Mouse (Mus musculus): Measurements from ENCODE around the gene Dcn. TPM values are rescaled to one million over a fixed set of nuclear protein-coding genes. Genes with fewer than 3 reads are reported as not detected.

The Dcn gene
- total RNA-seq (2022) = 100 to 1,000 TPM; 137 to 325 (median 228) TPM

DNA sequence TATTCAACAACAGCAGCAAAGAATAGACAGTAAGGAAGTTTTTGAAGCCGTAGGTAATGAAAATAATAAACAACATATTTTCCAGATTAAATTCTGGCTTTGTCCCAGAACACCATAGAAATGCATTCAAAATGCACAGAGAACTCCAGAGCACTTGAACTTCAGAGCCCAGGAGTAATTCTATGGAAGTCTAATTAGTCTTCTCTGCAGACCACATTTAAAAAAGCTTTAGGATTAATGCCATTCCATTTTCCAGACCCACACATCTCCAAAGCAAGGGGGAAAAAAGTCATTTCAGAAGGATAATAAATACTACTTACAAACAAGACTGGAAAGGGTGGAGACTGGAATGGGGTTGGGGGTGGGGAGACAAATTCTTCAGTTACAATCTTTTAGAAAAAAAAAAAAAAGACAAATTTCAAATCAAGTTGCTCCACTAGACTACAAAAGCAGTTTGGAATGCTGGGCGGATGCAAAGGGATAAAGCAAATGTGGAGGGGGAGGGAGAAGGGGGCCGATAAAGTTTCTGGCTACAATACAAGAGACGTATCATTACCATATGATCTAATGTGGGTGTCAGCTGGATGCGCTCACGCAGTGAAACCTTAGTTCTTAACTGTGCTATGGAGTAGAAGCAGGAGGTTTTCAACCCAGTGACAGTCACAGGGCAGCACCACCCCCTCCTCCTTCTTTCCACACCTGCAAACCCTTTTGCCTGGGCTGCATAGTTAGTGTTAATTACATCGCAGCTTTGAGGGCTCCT is at the start of gene Dcn:
Dcn (plus strand) TSS at position 606 of the 763 bp plus-strand sequence.
- peak; percentile 26 to 41 for DNase-seq (ENCODE audit: low spot score in 2 of 2)

DNA sequence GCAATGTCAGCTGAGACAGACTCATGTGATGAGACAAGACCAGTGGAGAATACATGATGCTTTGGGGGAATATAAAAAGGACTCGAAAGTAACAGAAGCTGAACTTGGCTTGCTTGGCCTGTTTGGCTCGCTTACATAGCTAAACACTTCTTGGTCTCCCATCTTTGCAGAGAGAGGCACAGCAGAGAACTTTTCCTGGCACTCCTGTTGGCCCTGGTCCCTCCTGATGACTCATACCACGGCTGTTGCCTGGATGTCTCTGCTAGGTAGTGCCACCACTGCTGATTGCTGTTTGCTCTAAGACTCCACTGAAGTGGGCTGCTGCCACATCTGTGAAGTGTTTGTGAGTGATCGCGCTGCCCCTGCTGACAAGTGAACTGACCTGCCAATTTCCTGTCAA is 42.7 kb upstream of the Dcn start:
- peak in 1 of 2 experiments; percentile 22 for DNase-seq (ENCODE audit: low spot score in 2 of 2)

DNA sequence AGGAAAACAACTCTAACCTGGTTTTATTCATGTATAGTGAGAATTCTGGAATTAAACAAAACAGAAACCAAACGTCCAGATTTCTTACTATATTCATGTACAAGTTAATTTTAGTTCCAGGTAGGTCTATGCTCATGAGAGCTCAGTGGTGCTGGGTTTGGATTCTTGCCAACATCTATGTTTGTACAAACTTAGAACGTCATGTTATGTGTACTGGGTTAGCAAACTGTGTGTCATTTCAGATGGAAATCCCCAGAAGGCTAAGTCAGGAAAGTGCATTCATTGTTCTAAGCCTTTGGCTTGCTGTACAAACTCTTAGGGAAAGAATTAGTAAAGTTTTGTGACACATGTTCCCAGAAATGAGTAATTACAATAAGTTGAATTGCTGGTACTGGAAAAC is 37.1 kb upstream of the Dcn start:
- no peak for DNase-seq (ENCODE audit: low spot score in 2 of 2)

DNA sequence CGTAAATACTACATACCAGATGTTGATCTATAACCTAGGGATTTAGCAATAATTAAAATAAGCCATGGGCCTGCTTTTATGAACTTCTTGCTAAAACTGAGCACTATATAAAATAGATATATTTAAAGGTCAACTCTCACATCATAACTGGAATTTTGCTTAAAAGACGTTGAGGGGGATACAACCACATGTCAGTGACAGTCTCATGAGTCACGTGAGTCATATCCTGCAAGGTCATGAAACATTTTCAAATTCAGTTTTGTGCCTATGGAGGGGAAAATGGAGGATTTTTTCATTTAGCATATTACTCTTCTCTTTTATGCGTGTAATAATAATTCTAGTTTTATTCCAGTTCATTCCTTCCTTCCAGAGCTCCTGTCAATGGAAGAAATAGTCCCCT is 32.9 kb upstream of the Dcn start:
- no peak for DNase-seq (ENCODE audit: low spot score in 2 of 2)

DNA sequence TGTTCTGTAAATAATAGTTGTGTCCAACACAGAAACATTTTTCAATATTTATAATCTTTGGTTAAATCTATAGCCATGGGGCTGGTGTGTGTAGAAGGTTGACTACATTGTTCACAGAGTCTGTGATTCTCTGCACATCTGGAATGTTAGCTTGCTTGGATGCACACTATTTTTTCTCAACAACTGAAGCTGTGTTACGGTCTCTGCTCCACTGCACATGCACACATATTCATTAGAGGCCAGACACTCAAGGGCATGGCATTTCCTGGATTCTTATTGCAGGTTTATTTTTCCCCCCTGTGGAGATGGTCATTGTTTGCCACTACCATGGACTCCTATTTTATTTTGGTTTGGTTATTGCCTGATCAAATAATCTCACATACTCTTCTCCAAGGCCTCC is 26.5 kb upstream of the Dcn start:
- no peak for DNase-seq (ENCODE audit: low spot score in 2 of 2)

DNA sequence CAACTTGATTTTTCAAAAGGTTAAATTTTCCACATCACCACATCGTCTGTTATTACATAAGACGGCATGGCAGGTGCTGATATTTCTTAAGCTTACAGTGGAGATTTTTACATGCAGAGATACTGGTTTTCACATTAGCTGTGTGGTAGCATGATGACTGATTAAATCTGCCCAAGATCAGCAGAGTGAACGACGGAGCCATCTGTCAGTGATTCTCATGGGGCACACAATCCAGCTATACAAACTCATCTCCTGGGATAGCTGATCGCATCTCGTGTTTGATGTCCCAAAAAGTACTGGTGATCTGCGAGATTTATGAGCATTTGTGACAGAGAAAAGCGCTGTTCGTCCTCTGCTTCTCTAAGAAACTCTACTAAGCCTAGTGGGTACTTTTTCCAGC is 25.9 kb upstream of the Dcn start:
- no peak for DNase-seq (ENCODE audit: low spot score in 2 of 2)

DNA sequence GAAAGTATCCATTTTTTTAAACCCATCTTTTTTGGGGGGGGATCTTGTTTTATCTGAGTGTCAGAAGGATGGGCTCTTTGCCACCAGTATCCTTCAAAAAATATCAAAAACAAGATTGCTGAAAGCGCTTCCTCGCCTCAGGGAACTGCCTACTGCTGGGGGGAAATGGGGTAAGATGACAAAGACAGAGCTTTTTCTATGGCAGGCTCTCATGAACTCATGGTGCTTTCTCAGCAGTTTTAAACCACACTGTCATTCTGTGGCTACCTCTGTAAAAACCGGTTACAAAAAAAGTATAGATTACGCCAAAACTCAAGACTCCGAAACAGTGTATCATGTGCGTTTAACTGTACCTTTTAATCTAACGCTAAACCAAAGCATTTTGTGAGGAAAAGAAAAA is 22.4 kb upstream of the Dcn start:
- no peak for DNase-seq (ENCODE audit: low spot score in 2 of 2)

DNA sequence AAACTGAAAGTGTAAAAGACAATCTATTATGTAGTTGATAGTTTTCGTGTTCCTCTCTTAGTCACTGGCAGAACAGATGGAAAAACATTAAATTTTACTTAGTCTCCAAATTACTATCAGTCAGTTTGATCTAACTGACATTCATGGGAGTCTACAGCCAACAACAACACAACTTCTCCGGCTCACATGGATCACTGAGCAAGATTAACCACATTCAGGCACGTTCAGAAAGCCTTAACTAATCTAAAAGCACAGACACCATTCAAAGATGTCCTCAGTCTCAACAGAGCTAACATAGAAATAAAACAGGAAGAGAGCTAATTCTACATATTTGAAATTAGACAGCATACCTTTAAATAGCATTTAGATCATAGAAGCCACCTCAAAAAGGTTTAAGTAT is 12.6 kb upstream of the Dcn start:
- no peak for DNase-seq (ENCODE audit: low spot score in 2 of 2)

DNA sequence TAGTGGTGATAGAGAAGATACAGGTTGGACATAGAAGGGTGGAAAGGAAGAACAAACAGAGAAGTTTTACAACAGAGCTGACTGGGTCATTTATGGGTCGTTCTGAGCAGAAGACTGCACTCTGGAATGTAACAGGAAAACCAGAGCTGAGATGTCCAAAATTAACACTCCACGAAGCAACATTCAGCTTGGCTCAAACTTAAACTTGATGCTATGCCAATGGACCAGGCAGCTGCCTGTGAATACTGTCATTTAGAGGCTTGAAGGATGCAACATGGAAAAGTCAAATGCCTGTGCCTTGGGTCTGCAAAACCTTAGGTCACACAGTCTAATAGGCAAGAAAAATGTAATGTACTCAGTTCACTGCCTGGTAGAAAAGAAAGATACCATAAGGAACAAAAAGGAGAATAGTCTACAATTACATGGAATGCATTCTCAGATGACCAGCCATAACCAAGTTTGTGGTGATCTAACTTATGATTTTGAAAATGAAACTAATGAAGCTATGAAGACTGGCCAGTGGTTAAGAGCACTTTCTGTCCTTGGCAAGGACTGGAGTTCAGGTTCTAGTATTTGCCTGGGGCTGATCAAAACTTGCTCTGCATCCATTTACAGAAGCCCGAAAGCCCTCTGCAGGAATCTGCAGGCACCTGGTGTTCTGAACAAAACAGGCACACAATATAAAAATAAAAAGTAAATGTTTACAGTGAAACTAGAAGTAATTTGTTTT is 9.8 kb upstream of the Dcn start:
- no peak for DNase-seq (ENCODE audit: low spot score in 2 of 2)

DNA sequence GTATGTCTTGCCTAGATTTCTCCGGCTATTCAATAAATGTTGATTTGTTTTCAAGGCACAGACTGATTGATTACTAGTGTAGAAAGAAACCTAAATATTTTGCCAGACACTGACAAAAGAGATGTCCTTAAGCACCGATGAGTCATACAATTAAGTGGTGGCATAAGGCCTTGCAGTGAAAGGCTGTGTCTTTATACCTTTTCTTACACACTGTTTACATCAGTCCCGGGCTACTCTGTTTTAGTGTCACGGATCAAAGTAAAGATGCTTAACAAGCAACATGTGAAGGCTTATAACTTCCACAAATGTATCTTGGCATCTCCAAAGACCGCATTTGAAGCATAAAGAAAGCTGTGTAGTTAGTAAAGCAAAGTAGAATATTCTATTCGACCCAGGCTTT is 3.9 kb upstream of the Dcn start:
- DNase-seq (ENCODE audit: low spot score in 2 of 2) = no peak

DNA sequence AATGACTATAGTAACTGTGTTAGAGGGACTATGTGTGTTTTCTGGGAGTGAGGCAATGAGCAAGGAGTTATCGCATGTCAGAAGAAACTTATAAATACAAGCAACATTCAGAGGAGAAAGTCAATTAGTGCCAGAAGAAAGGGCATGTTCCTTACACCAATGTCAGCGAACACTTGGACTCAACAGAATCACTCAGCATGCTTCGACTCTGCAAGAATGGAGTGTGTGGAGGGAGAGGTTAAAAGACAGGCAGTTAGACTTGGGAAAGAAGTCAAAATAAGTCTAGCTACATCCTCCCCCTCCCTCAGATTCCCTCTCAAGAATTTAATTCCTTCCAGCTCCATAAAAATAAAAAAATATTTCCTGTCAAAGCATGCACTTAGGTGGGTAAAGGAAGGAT is 1.1 kb upstream of the Dcn start:
- no peak for DNase-seq (ENCODE audit: low spot score in 2 of 2)

DNA sequence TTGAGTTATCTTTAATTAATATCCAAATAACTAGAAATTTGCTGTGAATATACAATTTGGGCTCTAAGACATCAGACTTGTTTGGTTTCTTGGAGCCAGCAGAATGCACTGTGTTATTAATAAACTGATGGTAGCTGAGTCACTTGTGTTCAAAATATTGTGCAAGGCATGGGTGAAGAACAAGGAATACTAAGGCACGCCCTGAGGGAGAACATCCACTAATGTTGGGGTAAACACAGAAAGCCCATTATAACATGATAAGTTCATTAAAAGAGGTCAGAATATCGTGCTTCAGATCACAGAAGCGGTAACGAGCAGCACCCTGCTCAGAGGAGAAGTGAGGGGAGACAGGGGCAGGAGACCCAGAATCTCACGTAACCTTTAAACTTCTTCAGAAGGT is 2.7 kb downstream of the Dcn start:
- no peak for DNase-seq (ENCODE audit: low spot score in 2 of 2)

DNA sequence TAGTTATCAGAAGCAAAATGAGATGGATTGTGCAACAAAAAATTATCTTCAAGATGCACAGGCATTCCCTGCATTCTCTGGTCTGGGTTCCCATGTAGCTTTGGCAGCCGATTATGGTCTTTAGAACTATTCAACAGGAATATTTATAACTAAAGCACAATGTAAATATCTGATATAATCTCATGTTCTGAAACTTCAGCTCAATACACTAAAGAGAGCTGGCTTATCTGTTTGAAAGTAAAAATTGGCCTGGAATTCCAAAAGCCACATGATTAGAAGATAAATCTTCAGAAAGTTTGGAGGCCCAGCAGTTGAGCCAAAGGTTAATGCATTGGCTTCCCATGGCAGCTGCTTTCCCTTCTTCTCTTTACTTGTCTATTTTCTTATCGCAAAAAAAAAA is 4.6 kb downstream of the Dcn start:
- no peak for DNase-seq (ENCODE audit: low spot score in 2 of 2)

DNA sequence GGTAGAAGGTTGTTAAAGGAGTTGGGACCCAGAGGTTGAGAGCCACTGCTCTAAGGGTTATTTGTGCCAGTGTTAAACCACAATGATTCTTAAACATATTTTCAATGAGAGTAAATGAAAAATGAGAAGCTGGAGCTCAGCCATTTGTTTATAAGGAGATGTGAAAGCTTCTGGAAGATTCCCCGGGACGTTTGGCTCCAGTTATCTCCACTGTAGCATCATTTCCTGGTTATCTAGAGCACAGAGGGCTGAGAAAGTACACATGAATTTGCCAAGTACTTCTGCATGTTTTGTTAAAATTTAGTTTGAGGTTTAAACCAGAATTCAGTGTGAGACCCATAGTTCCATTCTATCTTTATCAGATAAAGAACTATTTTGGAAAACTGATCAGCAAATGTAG is 5.7 kb downstream of the Dcn start:
- DNase-seq (ENCODE audit: low spot score in 2 of 2) = no peak

DNA sequence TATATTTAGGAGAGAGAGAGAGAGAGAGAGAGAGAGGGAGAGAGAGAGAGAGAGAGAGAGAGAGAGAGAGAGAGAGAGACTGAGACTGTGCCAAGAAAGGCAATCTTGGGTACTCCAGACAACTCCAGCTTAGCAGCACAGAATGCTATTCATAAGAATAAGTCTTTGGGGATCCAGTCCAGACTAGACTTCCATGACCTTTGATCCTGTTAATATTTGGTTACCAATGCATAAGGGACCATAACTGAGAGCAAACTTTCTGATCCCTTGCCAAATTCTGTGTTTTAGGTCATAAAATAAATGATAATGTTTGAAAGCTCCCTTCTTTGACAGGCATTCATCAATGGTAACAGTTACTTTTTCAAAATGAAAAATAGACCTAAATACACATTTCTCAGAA is 6.7 kb downstream of the Dcn start:
- DNase-seq (ENCODE audit: low spot score in 2 of 2) = no peak

DNA sequence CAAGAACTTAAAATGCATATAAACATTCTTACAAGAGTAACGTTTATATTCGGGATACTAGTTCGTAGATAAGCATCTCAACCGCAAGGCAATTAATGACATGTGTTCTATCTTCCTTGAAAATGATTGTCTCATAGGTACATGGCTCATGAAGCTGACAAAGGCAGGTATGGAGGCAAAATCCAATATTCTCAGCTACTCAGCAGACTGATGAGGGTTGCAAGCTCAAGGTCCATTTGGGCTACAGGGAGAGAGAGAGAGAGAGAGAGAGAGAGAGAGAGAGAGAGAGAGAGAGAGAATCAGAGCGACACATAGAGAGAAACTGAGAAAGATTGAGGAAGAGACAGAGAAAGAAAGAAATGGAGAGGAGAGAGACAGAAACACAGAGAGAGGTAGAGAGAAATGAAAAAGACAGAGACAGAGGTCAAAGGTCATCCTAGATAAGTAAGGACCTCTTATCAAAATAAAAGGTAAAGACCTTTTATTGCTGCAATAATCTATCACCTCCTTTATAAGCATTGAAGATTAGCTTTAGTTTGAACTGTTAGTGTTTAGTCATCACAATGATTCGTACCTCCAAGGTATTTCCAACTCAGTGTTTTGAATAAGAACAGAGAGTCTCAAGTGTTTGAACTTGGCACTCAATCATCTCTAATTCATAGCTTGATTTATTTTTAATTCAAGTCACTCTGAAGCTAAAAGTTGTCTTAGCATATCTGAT is 8.0 kb downstream of the Dcn start:
- no peak for DNase-seq (ENCODE audit: low spot score in 2 of 2)

DNA sequence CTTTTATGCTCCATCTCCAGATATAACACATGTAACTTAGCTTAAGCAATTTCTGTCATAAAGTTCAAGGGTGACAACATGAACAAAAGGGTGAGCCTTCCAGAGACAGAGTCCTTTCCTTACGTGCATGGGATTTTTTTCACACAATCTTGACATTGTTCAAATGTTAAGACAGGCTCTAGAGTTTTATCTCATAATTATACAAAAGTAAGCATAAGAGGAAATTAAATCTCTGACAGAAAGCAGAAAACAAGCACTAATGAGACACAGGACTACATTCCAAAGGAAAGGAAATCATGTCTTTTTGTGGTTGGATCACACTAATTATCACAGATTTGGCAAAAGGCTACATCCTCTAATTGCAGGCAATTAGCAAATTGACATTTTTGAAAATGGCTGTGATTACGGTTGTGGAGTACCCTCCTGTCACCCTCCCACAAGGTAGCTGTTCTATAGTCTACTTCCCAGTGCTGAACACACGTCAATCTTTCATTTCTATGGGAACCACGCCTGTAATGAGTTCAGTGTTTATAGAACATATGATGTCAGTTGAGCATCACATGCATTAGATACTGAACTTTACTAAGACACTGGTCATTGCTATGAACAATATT is 13.1 kb downstream of the Dcn start:
- DNase-seq (ENCODE audit: low spot score in 2 of 2) = no peak

DNA sequence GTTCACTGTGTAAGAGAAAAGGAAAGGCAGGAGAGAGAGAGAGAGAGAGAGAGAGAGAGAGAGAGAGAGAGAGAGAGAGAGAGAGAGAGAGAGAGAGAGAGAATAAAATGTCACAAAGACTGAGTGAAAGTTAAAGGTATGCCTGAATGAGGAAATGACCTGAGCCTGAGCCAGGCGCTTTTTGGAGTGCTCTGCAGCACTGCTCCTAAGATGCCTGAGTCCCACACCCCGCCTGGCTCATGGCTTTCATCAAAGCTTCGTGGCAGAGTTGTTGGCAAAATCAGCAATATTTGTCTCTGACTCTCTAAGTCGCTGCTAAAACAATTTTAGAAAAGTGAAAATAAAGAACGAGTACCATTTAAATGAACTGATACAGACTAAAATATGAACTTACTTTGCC is 18.2 kb downstream of the Dcn start:
- DNase-seq (ENCODE audit: low spot score in 2 of 2) = no peak

DNA sequence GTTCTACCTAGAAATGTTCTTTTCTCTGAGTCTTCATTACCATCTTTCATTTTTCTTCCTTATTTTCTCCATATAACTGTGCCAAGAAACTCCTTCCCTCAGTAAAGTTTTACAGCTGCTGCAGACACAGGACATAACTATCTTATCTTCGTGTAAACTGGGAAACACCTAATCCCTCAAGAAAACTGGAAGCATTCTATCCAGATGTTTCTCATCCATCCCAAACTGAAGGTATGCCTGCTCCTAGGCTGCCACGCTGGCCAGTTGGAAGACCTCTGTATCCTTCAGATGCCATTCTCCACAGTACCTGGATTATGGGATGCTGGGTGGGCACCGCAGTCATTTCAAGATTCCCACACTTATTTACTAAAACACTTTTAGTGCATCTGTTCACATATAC is 44.0 kb downstream of the Dcn start:
- DNase-seq (ENCODE audit: low spot score in 2 of 2) = no peak

DNA sequence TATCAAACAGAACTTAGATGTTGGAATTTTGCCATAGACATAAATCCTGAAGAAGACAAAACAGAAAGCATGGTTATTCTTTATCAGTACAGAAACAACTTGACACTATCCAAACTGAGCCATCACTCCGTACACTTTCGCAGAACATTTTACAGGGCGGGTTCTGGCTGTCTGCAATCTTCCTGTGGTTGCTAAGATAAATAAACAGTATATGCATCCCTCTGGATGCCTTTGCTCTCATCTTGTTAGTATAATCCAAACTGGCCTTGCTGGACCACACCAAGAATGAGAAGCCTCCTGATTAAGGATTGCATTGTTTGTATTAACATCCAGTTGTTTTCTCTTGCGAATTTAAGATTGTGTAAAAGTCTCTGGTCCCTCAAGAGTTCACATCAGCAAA is 56.3 kb downstream of the Dcn start:
- no peak for DNase-seq (ENCODE audit: low spot score in 2 of 2)

DNA sequence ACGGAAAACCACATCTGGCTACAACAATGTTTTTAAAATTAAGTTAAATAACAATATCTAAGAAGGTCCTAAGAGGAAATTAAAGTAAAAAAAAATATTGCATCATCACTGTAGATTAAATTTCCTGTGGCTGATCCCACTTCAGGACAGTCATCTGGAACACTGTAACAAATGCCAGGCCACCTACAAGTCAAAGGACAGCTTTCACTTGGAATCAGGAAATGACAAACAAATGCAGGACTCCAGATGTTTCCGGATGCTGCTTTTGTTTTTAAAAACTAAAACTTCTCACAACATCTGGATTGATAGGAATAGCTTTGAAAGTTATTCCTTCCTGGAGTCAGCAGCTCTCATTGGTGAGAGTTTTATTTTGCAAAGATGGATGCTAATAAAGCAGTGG is 57.5 kb downstream of the Dcn start:
- DNase-seq (ENCODE audit: low spot score in 2 of 2) = no peak

DNA sequence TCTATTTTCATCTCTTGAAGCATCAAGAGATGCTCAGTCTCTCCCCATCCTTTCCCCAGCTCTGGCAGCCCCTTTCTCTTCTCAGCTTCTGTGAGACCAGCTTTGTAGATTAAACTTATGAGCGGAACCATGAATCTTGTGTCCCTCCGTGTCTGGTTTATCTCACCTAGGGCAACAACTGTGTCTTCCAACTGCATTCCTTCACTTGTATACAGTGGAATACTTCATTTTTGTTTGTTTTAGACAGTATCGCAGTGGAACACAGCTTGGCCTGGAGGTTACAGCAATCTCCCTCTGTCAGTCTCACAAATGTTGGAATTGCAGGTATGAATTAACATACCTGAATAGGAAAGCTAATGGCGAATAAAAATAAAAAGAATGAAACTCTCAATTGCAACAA is 58.8 kb downstream of the Dcn start:
- no peak for DNase-seq (ENCODE audit: low spot score in 2 of 2)
